8 mouse cellular contexts compared by ENCODE assay signal in genomic region chr11:101665636-101665992, GRCm38 (mm10). TPM values are rescaled to one million over a fixed set of nuclear protein-coding genes. Genes with fewer than 3 reads are reported as not detected.
DNase-seq lines count a peak whose midpoint lies in the region; ATAC-seq lines count a peak whose summit lies in the region.

No protein-coding gene starts in this region.

- under 1% methylated on average over 24 of the region's 24 CpGs for WGBS in lung, embryonic 15.5 days
- WGBS in embryonic facial prominence, embryonic 15.5 days: 1% methylated on average over 24 of the region's 24 CpGs
- WGBS in limb, embryonic 10.5 days: 2% methylated on average over 24 of the region's 24 CpGs

- H3K4me2 ChIP-seq in lung, embryonic 15.5 days: peak overlapping the region; percentile 95
- peak overlapping the region; percentile 98 for H3K4me2 ChIP-seq in embryonic facial prominence, embryonic 15.5 days (replicated peaks)

- no peaks in the 10 kb centered on the region for H3K27me3 ChIP-seq in lung, embryonic 15.5 days
- H3K27me3 ChIP-seq in embryonic facial prominence, embryonic 15.5 days: no peaks in the 10 kb centered on the region
- H3K27me3 ChIP-seq in limb, embryonic 10.5 days (ENCODE audit: low read depth, poor library complexity, severe bottlenecking): peaks cover 16% of the 10 kb centered on the region

- peaks cover 33% of the 10 kb centered on the region for H3K4me1 ChIP-seq in lung, embryonic 15.5 days
- H3K4me1 ChIP-seq in embryonic facial prominence, embryonic 15.5 days: peaks cover 28% of the 10 kb centered on the region
- H3K4me1 ChIP-seq in limb, embryonic 10.5 days: peaks cover 30% of the 10 kb centered on the region

- H3K36me3 ChIP-seq in lung, embryonic 15.5 days: no peaks in the 10 kb centered on the region
- no peaks in the 10 kb centered on the region for H3K36me3 ChIP-seq in embryonic facial prominence, embryonic 15.5 days
- H3K36me3 ChIP-seq in limb, embryonic 10.5 days: no peaks in the 10 kb centered on the region

- no peak; the same call in 1 of the 2 replicates for ATAC-seq in lung, embryonic 15.5 days (ENCODE audit: borderline replicate concordance, extremely low read depth, low FRiP score, low TSS enrichment)
- no peak; the same call in 1 of the 2 replicates for ATAC-seq in embryonic facial prominence, embryonic 15.5 days (ENCODE audit: insufficient number of reproducible peaks, low FRiP score, low TSS enrichment, low read depth)
- ATAC-seq in neutrophil, adult 5-6 weeks (ENCODE audit: extremely low read depth, insufficient number of reproducible peaks, low FRiP score, poor library complexity, severe bottlenecking): peak; percentile 13; the same call in 1 of the 2 replicates

- peak overlapping the region; percentile 63 for H3K4me3 ChIP-seq in lung, embryonic 15.5 days
- H3K4me3 ChIP-seq in embryonic facial prominence, embryonic 15.5 days (replicated peaks): peak overlapping the region; percentile 63
- peak overlapping the region; percentile 74 for H3K4me3 ChIP-seq in limb, embryonic 10.5 days

- DNase-seq in lung, adult 18-20 months: no peak
- no peak for DNase-seq in limb, embryonic 10.5 days (ENCODE audit: low spot score)
- no peak for DNase-seq in embryo, embryonic 9.5 days (ENCODE audit: extremely low spot score)
- no peak for DNase-seq in right cerebral cortex, adult 2 months (ENCODE audit: low spot score in 2 of 2)
- DNase-seq in urinary bladder, adult 18-20 months (ENCODE audit: low spot score in 2 of 2): no peak

- H3K27ac ChIP-seq in lung, embryonic 15.5 days: peak overlapping the region; percentile 81
- peak overlapping the region; percentile 85 for H3K27ac ChIP-seq in embryonic facial prominence, embryonic 15.5 days (replicated peaks)
- peak overlapping the region; percentile 84 for H3K27ac ChIP-seq in limb, embryonic 10.5 days

- H3K9ac ChIP-seq in lung, embryonic 15.5 days: peak overlapping the region; percentile 64
- peak overlapping the region; percentile 54 for H3K9ac ChIP-seq in embryonic facial prominence, embryonic 15.5 days

- no peaks in the 10 kb centered on the region for H3K9me3 ChIP-seq in lung, embryonic 15.5 days
- H3K9me3 ChIP-seq in embryonic facial prominence, embryonic 15.5 days (replicated peaks): no peaks in the 10 kb centered on the region
- no peaks in the 10 kb centered on the region for H3K9me3 ChIP-seq in limb, embryonic 10.5 days (replicated peaks)

RNA-seq across cellular contexts. Expression of gene Arl4d, which starts 0.3 kb away (rescaled TPM):
- 4.4 and 4.9 TPM in 2 replicates for polyA plus RNA-seq in lung, embryonic 15.5 days (2015; fragmentation: Nextera tagmentation; extraction: Ambion mirVana)
- 6.0 and 6.9 TPM in 2 replicates for polyA plus RNA-seq in embryonic facial prominence, embryonic 15.5 days (2015; fragmentation: Nextera tagmentation; extraction: Ambion mirVana)
- polyA plus RNA-seq in limb, embryonic 10.5 days (2016; fragmentation: Nextera tagmentation; extraction: Ambion mirVana): 1.9 and 2.4 TPM in 2 replicates
- total RNA-seq in neutrophil, adult 5-6 weeks (2017): 2.2 and 2.7 TPM in 2 replicates

RNA-seq across cellular contexts. Expression of gene Rdm1, which starts 38.6 kb away (rescaled TPM):
- polyA plus RNA-seq in lung, embryonic 15.5 days (2015; fragmentation: Nextera tagmentation; extraction: Ambion mirVana): 46.5 and 49.8 TPM in 2 replicates
- polyA plus RNA-seq in embryonic facial prominence, embryonic 15.5 days (2015; fragmentation: Nextera tagmentation; extraction: Ambion mirVana): 51.1 and 54.6 TPM in 2 replicates
- polyA plus RNA-seq in limb, embryonic 10.5 days (2016; fragmentation: Nextera tagmentation; extraction: Ambion mirVana): 18.7 and 22.3 TPM in 2 replicates
- total RNA-seq in neutrophil, adult 5-6 weeks (2017): 20.4 and 31.3 TPM in 2 replicates
